Comparison of ENCODE assay signal across 8 mouse cellular contexts in the genomic region with DNA sequence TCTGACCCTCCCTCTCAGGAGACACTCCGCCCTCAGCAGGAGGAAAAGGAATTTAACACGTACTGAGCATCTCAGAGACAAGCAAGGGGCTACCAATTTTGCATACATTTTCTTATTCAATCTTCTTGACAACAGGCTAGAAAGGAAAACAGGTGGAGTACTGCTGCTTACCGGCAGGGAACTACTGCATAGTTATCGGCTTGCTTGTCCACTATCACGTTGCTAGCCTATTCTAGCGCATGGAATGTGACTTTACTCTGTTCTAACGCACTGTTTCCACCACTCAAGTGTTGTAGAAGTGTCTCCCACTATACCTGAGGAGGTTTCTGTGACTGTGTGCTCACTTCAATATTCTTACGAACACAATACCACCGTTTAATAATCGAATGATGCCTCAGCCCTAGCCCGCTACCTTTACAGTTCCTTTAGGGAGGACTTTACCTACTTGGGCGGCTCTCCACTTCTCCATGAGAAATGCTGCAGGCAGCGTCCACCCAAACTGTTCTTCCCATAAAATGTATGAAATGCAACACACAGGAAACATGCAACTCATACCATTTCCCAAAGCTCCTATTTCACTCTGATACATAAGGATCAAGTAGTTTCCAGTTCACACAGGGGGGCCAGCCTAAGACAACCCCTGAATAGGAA. TPM values are rescaled to one million over a fixed set of nuclear protein-coding genes. Genes with fewer than 3 reads are reported as not detected.
A peak's percentile ranks its signal among the peaks of the same experiment; 100 is the strongest.
DNase-seq lines count a peak whose midpoint lies in the region; ATAC-seq and TF ChIP-seq lines count a peak whose summit lies in the region.

No protein-coding gene starts in this region.

- no peaks in the 10 kb centered on the region for H3K36me3 ChIP-seq in testis, adult 2 months (ENCODE audit: control insufficient read depth, insufficient read depth, low read length)
- peaks cover 5% of the 10 kb centered on the region; the same call in 1 of the 2 replicates for H3K36me3 ChIP-seq in neural tube, embryonic 15.5 days

- H3K4me1 ChIP-seq in testis, adult 2 months (ENCODE audit: control insufficient read depth, insufficient read depth, low read length), result peaks cover 6% of the 10 kb centered on the region
- H3K4me1 ChIP-seq in neural tube, embryonic 15.5 days, result peaks cover 12% of the 10 kb centered on the region

- H3K9ac ChIP-seq in neural tube, embryonic 15.5 days (replicated peaks), result peak overlapping the region; percentile 100

- H3K27me3 ChIP-seq in testis, adult 2 months (ENCODE audit: control insufficient read depth, insufficient read depth, low read length), result no peaks in the 10 kb centered on the region
- no peaks in the 10 kb centered on the region for H3K27me3 ChIP-seq in neural tube, embryonic 15.5 days (replicated peaks)

- no peak for ATAC-seq in neural tube, embryonic 15.5 days (ENCODE audit: low FRiP score)
- ATAC-seq in erythroid progenitor cell, adult 5-6 weeks (replicated peaks; ENCODE audit: low FRiP score, poor library complexity, severe bottlenecking), result no peak

- no peaks in the 10 kb centered on the region for H3K9me3 ChIP-seq in neural tube, embryonic 15.5 days (replicated peaks)

- H3K4me3 ChIP-seq in testis, adult 2 months (ENCODE audit: control insufficient read depth, low read depth, low read length), result peak overlapping the region; percentile 9; the same call in 1 of the 2 replicates
- H3K4me3 ChIP-seq in neural tube, embryonic 15.5 days (replicated peaks), result peak overlapping the region; percentile 99

- DNase-seq in testis, postnatal 10 days (ENCODE audit: low spot score), result no peak
- peak; percentile 46 to 60 for DNase-seq in cerebellum, postnatal 10 days
- DNase-seq in heart, adult 18-20 months, result peak; percentile 49 to 64
- DNase-seq in kidney, adult 11 months, result peak; percentile 11
- peak; percentile 11 to 42 for DNase-seq in lung, adult 18-20 months

- no peak for TF ChIP-seq CTCF in testis, adult 2 months (IDR thresholded peaks at IDR 0.05; ENCODE audit: control insufficient read depth, insufficient read depth, insufficient replicate concordance, low read depth, low read length)

- 2% methylated on average over 13 of the region's 13 CpGs for WGBS in neural tube, embryonic 15.5 days

- H3K4me2 ChIP-seq in neural tube, embryonic 15.5 days, result peak overlapping the region; percentile 75

- H3K27ac ChIP-seq in testis, adult 2 months (ENCODE audit: control insufficient read depth, insufficient read depth, low read depth, low read length), result no peak overlapping the region
- peak overlapping the region; percentile 99 for H3K27ac ChIP-seq in neural tube, embryonic 15.5 days (replicated peaks)

- no peak for TF ChIP-seq POLR2A in testis, adult 2 months (IDR thresholded peaks at IDR 0.05; ENCODE audit: control insufficient read depth, low read depth, low read length)

RNA-seq across cellular contexts. Expression of gene Raph1, which starts 1.5 kb away (rescaled TPM):
- polyA plus RNA-seq in testis, adult 2 months (2012; rRNA removed), result 1.9 and 2.2 TPM in 2 replicates
- 100 to 1,000 TPM in 1 of 2 experiments, 10 to 100 TPM in 1; 95.8 to 122 TPM for total RNA-seq in heart, adult 18-20 months (2021)
- 23.2 and 27.8 TPM in 2 replicates for polyA plus RNA-seq in neural tube, embryonic 15.5 days (2015; fragmentation: Nextera tagmentation; extraction: Ambion mirVana)
- 0.36 and 4.2 TPM in 2 replicates for total RNA-seq in erythroid progenitor cell, adult 5-6 weeks (2015; ENCODE audit: low replicate concordance)
- total RNA-seq in erythroid progenitor cell, adult 5-6 weeks (2017; ENCODE audit: low replicate concordance), result 0.91 and 1.2 TPM in 2 replicates

Comparison
In these comparisons a context has a peak if more than half of its experiments do, and no peak if none do; other contexts are left out.
1. RNA of gene Raph1, which starts 1.5 kb away (total RNA-seq): 95.8 to 122 TPM in heart, adult 18-20 months; 0.36 to 4.2 TPM in erythroid progenitor cell, adult 5-6 weeks; every median in the first group is over 10 times any median in the second.